Mouse (Mus musculus) bone marrow macrophage, adult 2 months (primary cell): ENCODE results near the gene Emilin2.

Experiments
- CTCF ChIP-seq: IDR thresholded peaks from 2 replicates; pipeline ENCODE4 v1.5.1; 2012; ENCODE audit warnings: low read depth, mild to moderate bottlenecking, low read length, moderate library complexity
- POLR2A ChIP-seq: IDR thresholded peaks from 2 replicates; pipeline ENCODE4 v1.6.1; 2012; ENCODE audit warnings: mild to moderate bottlenecking, low read depth, low read length, borderline replicate concordance

GRCm38 (mm10) chr17:71253391-71253790, 58.4 kb downstream of the Emilin2 start:
- no peak for TF ChIP-seq POLR2A
- TF ChIP-seq CTCF, result no peak
